Mouse (Mus musculus) thymus, adult 2 months (tissue): ENCODE results near the gene Pot1a. TPM values are rescaled to one million over a fixed set of nuclear protein-coding genes. Genes with fewer than 3 reads are reported as not detected.

ENCODE experiments used
- DNase-seq: peaks from one replicate; pipeline ENCODE4 v3.0.0; 2021
- H3K27ac ChIP-seq: fragments of 200-500 bp; 2 replicates; pipeline ENCODE4 v1.5.1; 2012; ENCODE audit warnings: low read length, control low read depth; ENCODE audit not compliant: control insufficient read depth, insufficient read depth
- H3K27me3 ChIP-seq: fragments of 200-500 bp; 2 replicates; pipeline ENCODE4 v1.6.1; 2012; ENCODE audit warnings: mild to moderate bottlenecking, low read length, moderate library complexity, mixed read lengths; ENCODE audit not compliant: control insufficient read depth, insufficient read depth
- H3K36me3 ChIP-seq: fragments of 200-500 bp; 2 replicates; pipeline ENCODE4 v1.6.1; 2012; ENCODE audit warnings: mild to moderate bottlenecking, low read length, moderate library complexity; ENCODE audit not compliant: control insufficient read depth, insufficient read depth
- H3K4me1 ChIP-seq: fragments of 200-500 bp; replicated peaks from 2 replicates; pipeline ENCODE4 v1.6.1; 2012; ENCODE audit warnings: low read length; ENCODE audit not compliant: control insufficient read depth, insufficient read depth
- H3K4me3 ChIP-seq: fragments of 200-500 bp; 2 replicates; pipeline ENCODE4 v1.5.1; 2012; ENCODE audit warnings: mild to moderate bottlenecking, low read length, control low read depth, moderate library complexity; ENCODE audit not compliant: control insufficient read depth, insufficient read depth
- CTCF ChIP-seq: fragments of 200-500 bp; IDR thresholded peaks from 2 replicates; pipeline ENCODE4 v1.5.1; 2012; ENCODE audit warnings: mild to moderate bottlenecking, control low read depth, low read length, moderate library complexity, borderline replicate concordance; ENCODE audit not compliant: control insufficient read depth, poor library complexity, insufficient read depth; ENCODE audit errors: extremely low read depth
- POLR2A ChIP-seq: fragments of 200-500 bp; IDR thresholded peaks from 2 replicates; pipeline ENCODE4 v1.6.1; 2012; ENCODE audit warnings: mild to moderate bottlenecking, low read length, control low read depth, moderate library complexity; ENCODE audit not compliant: control insufficient read depth, poor library complexity, insufficient read depth; ENCODE audit errors: extremely low read depth
- WGBS: fragments of 180-500 bp; shearing (Covaris S2); methylation state at CpG from one replicate; pipeline ENCODE4 v1.1.7; 2018; 5-methylcytosine and 5-hydroxymethylcytosine counted together
- polyA plus RNA-seq: library from polyadenylated mRNA; depleted of rRNA; stranded (reverse); fragments of >200 nt; gene quantifications from 2 replicates; pipeline ENCODE4 v1.2.3, GENCODE M21; 2012

Gene Pot1a
- polyA plus RNA-seq, 1 experiment, result 15.4 TPM

- Histone ChIP-seq H3K36me3 (peaks cover 37% of the 10 kb centered on the region), H3K27me3 (no peaks in the 10 kb centered on the region), H3K4me1 (no peaks in the 10 kb centered on the region), H3K27ac (no peak overlapping the region), H3K4me3 (no peak overlapping the region)
- TF ChIP-seq POLR2A (no peak), CTCF (no peak)
- WGBS, result 91% methylated on average over 7 of the region's 7 CpGs
- no peak for DNase-seq
These were observed 42.0 kb downstream of the Pot1a start for GRCm38 (mm10) chr6:25767073-25767472.

- no peak for TF ChIP-seq CTCF
- TF ChIP-seq POLR2A, result no peak
- WGBS, result 96% methylated on average over 10 of the region's 10 CpGs
- H3K36me3 ChIP-seq, result peaks cover 40% of the 10 kb centered on the region
These were observed 42.8 kb downstream of the Pot1a start for GRCm38 (mm10) chr6:25766283-25766682.

GRCm38 (mm10) chr6:25752651-25753050 is 56.4 kb downstream of the Pot1a start:
- H3K27ac ChIP-seq, result no peak overlapping the region
- H3K4me1 ChIP-seq, result no peaks in the 10 kb centered on the region
- TF ChIP-seq POLR2A (no peak), CTCF (no peak)
- WGBS, result 100% methylated on average over 1 of the region's 1 CpGs
- peaks cover 29% of the 10 kb centered on the region for H3K36me3 ChIP-seq
- H3K4me3 ChIP-seq, result no peak overlapping the region
- no peak for DNase-seq
- no peaks in the 10 kb centered on the region for H3K27me3 ChIP-seq

More at GRCm38 (mm10) chr6:25766283-25766682, 42.8 kb downstream of the Pot1a start:
- H3K4me3 ChIP-seq, result no peak overlapping the region
- no peak for DNase-seq
- H3K27ac ChIP-seq, result no peak overlapping the region
- H3K27me3 ChIP-seq, result no peaks in the 10 kb centered on the region
- no peaks in the 10 kb centered on the region for H3K4me1 ChIP-seq

- Histone ChIP-seq H3K4me1 (no peaks in the 10 kb centered on the region), H3K27me3 (no peaks in the 10 kb centered on the region), H3K27ac (no peak overlapping the region), H3K36me3 (no peaks in the 10 kb centered on the region), H3K4me3 (no peak overlapping the region)
- TF ChIP-seq CTCF, result no peak
- DNase-seq, result no peak
These were observed 72.5 kb downstream of the Pot1a start for GRCm38 (mm10) chr6:25736533-25736932.

- Histone ChIP-seq H3K27me3 (no peaks in the 10 kb centered on the region), H3K36me3 (no peaks in the 10 kb centered on the region), H3K4me1 (no peaks in the 10 kb centered on the region), H3K27ac (no peak overlapping the region), H3K4me3 (no peak overlapping the region)
- TF ChIP-seq CTCF (no peak), POLR2A (no peak)
- 92% methylated on average over 1 of the region's 1 CpGs for WGBS
- DNase-seq, result no peak
These were observed 82.5 kb downstream of the Pot1a start for GRCm38 (mm10) chr6:25726560-25726959.

GRCm38 (mm10) chr6:25710601-25711000 is 98.4 kb downstream of the Pot1a start:
- Histone ChIP-seq H3K27me3 (no peaks in the 10 kb centered on the region), H3K36me3 (no peaks in the 10 kb centered on the region), H3K27ac (no peak overlapping the region), H3K4me1 (no peaks in the 10 kb centered on the region), H3K4me3 (no peak overlapping the region)
- no peak for DNase-seq
- TF ChIP-seq CTCF (no peak), POLR2A (no peak)
- 38% methylated on average over 2 of the region's 2 CpGs for WGBS

GRCm38 (mm10) chr6:25709250-25709895 is 99.7 kb downstream of the Pot1a start:
- 67% methylated on average over 6 of the region's 6 CpGs for WGBS
- Histone ChIP-seq H3K27me3 (no peaks in the 10 kb centered on the region), H3K36me3 (no peaks in the 10 kb centered on the region), H3K27ac (no peak overlapping the region), H3K4me1 (no peaks in the 10 kb centered on the region), H3K4me3 (no peak overlapping the region)
- TF ChIP-seq CTCF, result no peak
- TF ChIP-seq POLR2A, result no peak
- DNase-seq, result no peak
